Mouse (Mus musculus) thymus, adult 2 months (tissue): Measurements from ENCODE around the gene Slc10a2. TPM values are rescaled to one million over a fixed set of nuclear protein-coding genes. Genes with fewer than 3 reads are reported as not detected.

Experiments used
- DNase-seq: peaks from one replicate; pipeline ENCODE4 v3.0.0; 2021
- H3K27ac ChIP-seq: fragments of 200-500 bp; 2 replicates; pipeline ENCODE4 v1.5.1; 2012; ENCODE audit warnings: low read length, control low read depth; ENCODE audit not compliant: control insufficient read depth, insufficient read depth
- H3K27me3 ChIP-seq: fragments of 200-500 bp; 2 replicates; pipeline ENCODE4 v1.6.1; 2012; ENCODE audit warnings: mild to moderate bottlenecking, low read length, moderate library complexity, mixed read lengths; ENCODE audit not compliant: control insufficient read depth, insufficient read depth
- H3K36me3 ChIP-seq: fragments of 200-500 bp; 2 replicates; pipeline ENCODE4 v1.6.1; 2012; ENCODE audit warnings: mild to moderate bottlenecking, low read length, moderate library complexity; ENCODE audit not compliant: control insufficient read depth, insufficient read depth
- H3K4me1 ChIP-seq: fragments of 200-500 bp; replicated peaks from 2 replicates; pipeline ENCODE4 v1.6.1; 2012; ENCODE audit warnings: low read length; ENCODE audit not compliant: control insufficient read depth, insufficient read depth
- H3K4me3 ChIP-seq: fragments of 200-500 bp; 2 replicates; pipeline ENCODE4 v1.5.1; 2012; ENCODE audit warnings: mild to moderate bottlenecking, low read length, control low read depth, moderate library complexity; ENCODE audit not compliant: control insufficient read depth, insufficient read depth
- CTCF ChIP-seq: fragments of 200-500 bp; IDR thresholded peaks from 2 replicates; pipeline ENCODE4 v1.5.1; 2012; ENCODE audit warnings: mild to moderate bottlenecking, control low read depth, low read length, moderate library complexity, borderline replicate concordance; ENCODE audit not compliant: control insufficient read depth, poor library complexity, insufficient read depth; ENCODE audit errors: extremely low read depth
- POLR2A ChIP-seq: fragments of 200-500 bp; IDR thresholded peaks from 2 replicates; pipeline ENCODE4 v1.6.1; 2012; ENCODE audit warnings: mild to moderate bottlenecking, low read length, control low read depth, moderate library complexity; ENCODE audit not compliant: control insufficient read depth, poor library complexity, insufficient read depth; ENCODE audit errors: extremely low read depth
- WGBS: fragments of 180-500 bp; shearing (Covaris S2); methylation state at CpG from one replicate; pipeline ENCODE4 v1.1.7; 2018; 5-methylcytosine and 5-hydroxymethylcytosine counted together
- polyA plus RNA-seq: library from polyadenylated mRNA; depleted of rRNA; stranded (reverse); fragments of >200 nt; gene quantifications from 2 replicates; pipeline ENCODE4 v1.2.3, GENCODE M21; 2012

The Slc10a2 gene
- polyA plus RNA-seq, 1 experiment: not detected

- 90% methylated on average over 4 of the region's 4 CpGs for WGBS
Measured at GRCm38 (mm10) chr8:5038811-5039561, 66.2 kb downstream of the Slc10a2 start.

More at GRCm38 (mm10) chr8:5038811-5039561, 66.2 kb downstream of the Slc10a2 start:
- Histone ChIP-seq H3K4me1 (no peaks in the 10 kb centered on the region), H3K4me3 (no peak overlapping the region), H3K27me3 (no peaks in the 10 kb centered on the region), H3K27ac (no peak overlapping the region), H3K36me3 (no peaks in the 10 kb centered on the region)
- no peak for TF ChIP-seq CTCF
- no peak for TF ChIP-seq POLR2A
- no peak for DNase-seq
